Mouse (Mus musculus) intestine, embryonic 16.5 days (tissue): ENCODE data around the gene Ankrd2. TPM values are rescaled to one million over a fixed set of nuclear protein-coding genes. Genes with fewer than 3 reads are reported as not detected.
A peak's percentile ranks its signal among the peaks of the same experiment; 100 is the strongest.

Experiments used
- ATAC-seq: fragments of 200-750 bp; cut with Nextera tagmentation; 2 replicates; pipeline ENCODE4 v1.8.0; 2017; ENCODE audit warnings: moderate TSS enrichment, moderate library complexity
- H3K27ac ChIP-seq: fragments of 300-500 bp; sonication (generic); 2 replicates; pipeline ENCODE4 v1.5.1; 2014; ENCODE audit warnings: mild to moderate bottlenecking, low read length
- H3K27me3 ChIP-seq: fragments of 300-500 bp; sonication (generic); replicated peaks from 2 replicates; pipeline ENCODE4 v1.6.1; 2014; ENCODE audit warnings: low read length, control low read depth, mixed read lengths; ENCODE audit not compliant: control insufficient read depth, insufficient read depth
- H3K36me3 ChIP-seq: fragments of 300-500 bp; sonication (generic); 2 replicates; pipeline ENCODE4 v1.6.1; 2014; ENCODE audit warnings: low read length, control low read depth; ENCODE audit not compliant: control insufficient read depth, insufficient read depth
- H3K4me1 ChIP-seq: fragments of 300-500 bp; sonication (generic); 2 replicates; pipeline ENCODE4 v1.6.1; 2014; ENCODE audit warnings: low read length, control low read depth, mixed read lengths; ENCODE audit not compliant: control insufficient read depth, insufficient read depth
- H3K4me2 ChIP-seq: fragments of 300-500 bp; sonication (generic); 2 replicates; pipeline ENCODE4 v1.6.1; 2014; ENCODE audit warnings: low read depth, low read length, control low read depth
- H3K4me3 ChIP-seq: fragments of 300-500 bp; sonication (generic); 2 replicates; pipeline ENCODE4 v1.5.1; 2014; ENCODE audit warnings: mild to moderate bottlenecking, low read length
- H3K9ac ChIP-seq: fragments of 300-500 bp; sonication (generic); 2 replicates; pipeline ENCODE4 v1.6.1; 2014; ENCODE audit warnings: low read depth, low read length
- H3K9me3 ChIP-seq: fragments of 300-500 bp; sonication (generic); 2 replicates; pipeline ENCODE4 v1.6.1; 2016; ENCODE audit warnings: low read length, control low read depth; ENCODE audit not compliant: control insufficient read depth
- WGBS: fragments of 180-500 bp; shearing (Covaris S2); extraction: QIAGEN DNeasy Blood & Tissue Kit; methylation state at CpG from one replicate; pipeline ENCODE4 v1.1.7; 2014; 5-methylcytosine and 5-hydroxymethylcytosine counted together
- polyA plus RNA-seq: library from polyadenylated mRNA; unstranded; fragments of >200 nt; fragmentation: Nextera tagmentation; extraction: Ambion mirVana; gene quantifications from 2 replicates; pipeline ENCODE4 v1.2.1, GENCODE M21; 2015

Ankrd2 gene
- polyA plus RNA-seq, 1 experiment from 2014 or later: 0.16 TPM

DNA sequence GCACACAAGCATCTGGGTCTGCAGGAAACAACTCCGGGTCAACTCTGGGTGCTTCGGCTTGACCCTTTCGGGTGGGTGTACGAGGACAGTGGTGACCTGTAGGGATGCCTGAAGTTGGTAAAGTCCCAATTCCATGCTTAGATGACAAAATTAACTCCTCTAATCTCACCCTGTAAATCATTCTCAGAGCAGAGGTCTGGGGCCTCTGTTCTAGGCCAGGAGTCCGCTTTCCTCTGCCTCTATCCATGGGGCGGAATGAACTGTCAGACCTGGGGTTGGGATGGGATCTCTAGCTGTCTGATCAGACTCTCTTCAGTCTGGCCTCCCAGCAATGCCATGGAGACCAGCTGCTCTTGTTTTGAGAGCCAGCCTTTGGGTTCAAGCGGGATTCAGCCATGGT is 25.6 kb downstream of the Ankrd2 start:
- no peaks in the 10 kb centered on the region for H3K27me3 ChIP-seq
- H3K36me3 ChIP-seq: no peaks in the 10 kb centered on the region
- H3K4me2 ChIP-seq: no peak overlapping the region
- peak; percentile 69 for ATAC-seq
- no peak overlapping the region for H3K4me3 ChIP-seq
- no peak overlapping the region for H3K9ac ChIP-seq
- 79% methylated on average over 7 of the region's 7 CpGs for WGBS
- H3K4me1 ChIP-seq: 0 out of 2 replicates have a peak, but pooled peaks cover 2% of the 10 kb centered on the region
- H3K27ac ChIP-seq: no peak overlapping the region
- H3K9me3 ChIP-seq: no peaks in the 10 kb centered on the region

DNA sequence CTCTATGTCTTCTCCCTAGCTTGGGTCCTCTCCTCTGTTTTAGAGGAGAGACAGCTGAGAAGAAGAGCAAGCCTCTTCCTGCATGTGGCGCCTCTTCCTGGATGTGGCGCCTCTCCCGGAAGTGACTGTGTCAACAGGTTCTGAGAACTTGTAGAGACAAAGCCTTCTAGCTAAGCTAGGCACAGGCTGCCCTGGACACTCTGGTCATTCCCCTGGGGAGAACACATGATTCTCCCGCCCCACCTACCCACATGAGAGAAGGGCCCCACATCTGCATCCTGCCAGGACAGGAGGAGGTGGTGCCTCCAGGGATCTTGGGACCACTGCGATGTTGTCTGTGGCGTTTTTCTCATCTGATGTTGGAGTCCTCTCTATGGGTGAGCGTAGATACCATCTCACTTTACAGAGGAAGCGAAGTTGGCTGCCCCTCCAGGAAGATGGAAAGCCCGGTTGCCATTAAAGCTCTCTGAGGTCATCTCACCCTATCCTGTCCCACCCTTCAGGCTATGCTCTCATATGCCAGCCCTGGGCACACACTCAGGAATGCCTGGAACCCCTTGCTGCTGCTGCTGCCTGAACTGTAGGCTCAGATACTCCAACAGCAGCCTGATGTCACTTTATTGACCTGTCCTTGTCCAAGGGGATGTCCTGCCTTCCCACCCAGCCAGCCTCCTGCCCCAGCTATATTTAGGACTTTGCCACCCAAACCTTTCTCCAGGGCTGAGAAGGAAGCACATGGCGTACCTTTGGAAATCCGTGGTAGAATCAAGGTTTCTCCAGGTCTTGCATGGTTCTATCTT is 32.8 kb downstream of the Ankrd2 start:
- no peaks in the 10 kb centered on the region for H3K9me3 ChIP-seq
- H3K4me3 ChIP-seq: no peak overlapping the region
- H3K27me3 ChIP-seq: no peaks in the 10 kb centered on the region
- peaks cover 6% of the 10 kb centered on the region; the same call in 1 of the 2 replicates for H3K4me1 ChIP-seq
- no peaks in the 10 kb centered on the region for H3K36me3 ChIP-seq
- H3K4me2 ChIP-seq: no peak overlapping the region
- no peak overlapping the region for H3K9ac ChIP-seq
- ATAC-seq: no peak
- 79% methylated on average over 11 of the region's 11 CpGs for WGBS
- no peak overlapping the region for H3K27ac ChIP-seq

DNA sequence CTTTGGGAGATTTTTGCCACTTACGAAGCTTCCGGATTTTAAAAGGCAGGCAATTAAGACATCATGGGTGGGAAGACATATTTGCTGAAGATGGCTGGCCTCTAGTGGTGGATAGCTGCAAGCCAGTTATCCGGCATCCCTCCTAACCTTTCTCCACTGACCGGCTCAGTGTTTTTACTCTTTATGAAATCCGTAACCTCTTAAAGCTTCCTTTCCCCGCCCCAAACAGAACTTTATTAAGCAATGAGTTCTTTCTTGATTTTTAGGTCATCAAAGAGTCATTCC is 33.4 kb downstream of the Ankrd2 start:
- H3K4me1 ChIP-seq: peaks cover 6% of the 10 kb centered on the region; the same call in 1 of the 2 replicates
- H3K36me3 ChIP-seq: no peaks in the 10 kb centered on the region
- no peaks in the 10 kb centered on the region for H3K9me3 ChIP-seq
- no peak for ATAC-seq
- no peak overlapping the region for H3K4me2 ChIP-seq
- 54% methylated on average over 6 of the region's 6 CpGs for WGBS
- no peak overlapping the region for H3K4me3 ChIP-seq
- H3K9ac ChIP-seq: no peak overlapping the region
- H3K27ac ChIP-seq: no peak overlapping the region
- no peaks in the 10 kb centered on the region for H3K27me3 ChIP-seq

DNA sequence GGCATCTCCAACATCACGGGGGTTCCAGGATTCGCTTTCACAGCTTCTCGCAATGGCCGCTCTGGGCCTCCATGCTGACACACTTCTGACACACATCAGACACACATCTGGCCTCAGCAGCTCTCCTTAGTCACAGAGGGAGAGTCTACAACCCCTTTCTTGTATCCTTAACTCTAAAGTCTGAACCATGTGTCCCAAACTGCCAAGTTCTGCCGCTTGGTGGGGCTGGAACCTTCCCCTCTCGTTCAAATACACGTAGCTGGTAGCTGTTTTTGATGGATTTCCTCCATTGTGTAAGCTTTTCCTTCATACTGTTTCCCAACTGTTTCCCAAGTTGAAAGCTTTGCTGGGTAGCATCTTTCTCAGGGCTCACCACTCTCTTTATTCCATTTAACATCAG is 35.4 kb downstream of the Ankrd2 start:
- Histone ChIP-seq H3K9me3 (no peaks in the 10 kb centered on the region), H3K27ac (no peak overlapping the region), H3K9ac (no peak overlapping the region), H3K4me2 (no peak overlapping the region), H3K4me3 (no peak overlapping the region), H3K36me3 (no peaks in the 10 kb centered on the region), H3K4me1 (peaks cover 6% of the 10 kb centered on the region; the same call in 1 of the 2 replicates), H3K27me3 (no peaks in the 10 kb centered on the region)
- 78% methylated on average over 7 of the region's 7 CpGs for WGBS
- no peak for ATAC-seq

DNA sequence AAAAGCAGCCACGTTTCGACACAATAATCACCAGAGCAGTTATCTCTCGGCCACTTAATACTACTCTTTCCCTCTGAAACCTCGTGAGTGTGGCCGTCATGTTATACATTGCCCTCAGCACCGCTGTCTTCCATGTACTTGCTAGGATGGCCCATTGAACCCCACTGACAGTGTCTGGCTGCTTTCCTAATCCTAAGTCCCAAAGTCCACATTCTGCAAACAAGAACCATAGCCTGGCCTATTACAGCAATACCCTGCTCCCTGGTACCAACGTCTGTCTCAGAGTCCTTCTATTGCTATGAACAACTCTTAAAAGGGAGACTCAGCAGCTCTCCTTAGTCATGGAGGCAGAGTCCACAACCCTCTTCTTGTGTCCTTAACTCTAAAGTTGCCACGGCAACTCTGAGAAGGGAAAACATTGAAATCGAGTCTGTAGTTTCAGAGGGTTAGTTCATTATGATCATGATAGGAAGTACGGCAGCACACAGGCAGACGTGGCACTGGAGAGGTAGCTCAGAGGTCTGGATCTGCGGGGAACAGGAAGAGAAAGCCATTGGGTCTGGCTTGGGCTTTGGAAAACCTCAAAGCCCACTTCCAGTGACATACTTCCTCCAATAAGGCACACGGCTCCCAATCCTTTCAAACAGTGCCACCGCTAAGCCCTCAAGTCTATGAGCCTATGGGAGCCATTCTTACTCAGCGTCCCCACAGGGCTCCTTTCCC is 36.2 kb downstream of the Ankrd2 start:
- Histone ChIP-seq H3K27me3 (no peaks in the 10 kb centered on the region), H3K9ac (no peak overlapping the region), H3K27ac (peak overlapping the region; percentile 65), H3K4me2 (no peak overlapping the region), H3K36me3 (no peaks in the 10 kb centered on the region), H3K4me3 (no peak overlapping the region), H3K4me1 (peaks cover 6% of the 10 kb centered on the region; the same call in 1 of the 2 replicates), H3K9me3 (no peaks in the 10 kb centered on the region)
- 69% methylated on average over 15 of the region's 15 CpGs for WGBS
- peak; percentile 91 for ATAC-seq

DNA sequence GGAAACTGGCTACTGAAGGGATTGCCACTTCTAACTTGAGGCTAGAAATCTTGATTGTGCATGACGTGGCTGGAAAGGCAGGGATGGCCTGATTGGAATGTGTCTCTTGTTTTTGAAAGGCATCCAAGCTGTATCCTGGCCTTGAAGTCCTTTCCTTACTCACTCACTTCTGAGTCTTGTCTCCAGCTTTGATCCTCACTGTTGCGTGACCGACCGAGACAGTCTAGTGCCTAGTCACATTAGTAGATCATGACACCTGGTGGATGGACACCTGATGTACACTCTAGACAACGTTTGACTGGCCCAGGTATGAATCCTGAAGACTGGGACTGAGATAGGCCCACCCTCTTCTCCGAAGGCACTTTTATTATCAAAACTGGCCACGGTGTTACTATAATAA is 37.0 kb downstream of the Ankrd2 start:
- WGBS: 77% methylated on average over 7 of the region's 7 CpGs
- peaks cover 6% of the 10 kb centered on the region; the same call in 1 of the 2 replicates for H3K4me1 ChIP-seq
- no peaks in the 10 kb centered on the region for H3K36me3 ChIP-seq
- no peak for ATAC-seq
- H3K9me3 ChIP-seq: no peaks in the 10 kb centered on the region
- no peak overlapping the region for H3K4me2 ChIP-seq
- no peak overlapping the region for H3K9ac ChIP-seq
- peak overlapping the region; percentile 65; the same call in 1 of the 2 replicates for H3K27ac ChIP-seq
- H3K27me3 ChIP-seq: no peaks in the 10 kb centered on the region
- H3K4me3 ChIP-seq: no peak overlapping the region

DNA sequence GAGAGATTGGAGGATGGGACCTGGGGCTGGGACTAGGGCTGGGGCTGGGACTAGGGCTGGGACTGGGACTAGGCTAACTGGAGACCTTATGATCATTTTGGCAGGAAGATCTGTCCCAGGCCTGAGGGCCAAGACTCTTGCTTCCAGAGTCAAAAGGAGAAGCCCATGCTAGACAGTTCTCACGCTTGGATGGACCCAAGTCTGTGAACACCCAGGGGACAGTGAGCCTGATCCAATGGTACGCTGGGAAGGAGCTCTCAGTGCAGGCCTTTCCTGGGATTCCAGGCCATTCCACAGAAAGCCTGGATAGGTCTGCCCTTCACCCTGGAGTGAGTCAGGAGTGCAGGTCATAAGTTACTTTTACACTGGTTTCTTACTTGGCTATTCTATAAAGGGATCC is 39.3 kb downstream of the Ankrd2 start:
- H3K4me1 ChIP-seq: peaks cover 6% of the 10 kb centered on the region; the same call in 1 of the 2 replicates
- H3K9me3 ChIP-seq: no peaks in the 10 kb centered on the region
- no peak overlapping the region for H3K4me3 ChIP-seq
- WGBS: 83% methylated on average over 2 of the region's 2 CpGs
- H3K4me2 ChIP-seq: no peak overlapping the region
- no peaks in the 10 kb centered on the region for H3K27me3 ChIP-seq
- H3K36me3 ChIP-seq: no peaks in the 10 kb centered on the region
- ATAC-seq: no peak
- H3K9ac ChIP-seq: no peak overlapping the region
- H3K27ac ChIP-seq: no peak overlapping the region

DNA sequence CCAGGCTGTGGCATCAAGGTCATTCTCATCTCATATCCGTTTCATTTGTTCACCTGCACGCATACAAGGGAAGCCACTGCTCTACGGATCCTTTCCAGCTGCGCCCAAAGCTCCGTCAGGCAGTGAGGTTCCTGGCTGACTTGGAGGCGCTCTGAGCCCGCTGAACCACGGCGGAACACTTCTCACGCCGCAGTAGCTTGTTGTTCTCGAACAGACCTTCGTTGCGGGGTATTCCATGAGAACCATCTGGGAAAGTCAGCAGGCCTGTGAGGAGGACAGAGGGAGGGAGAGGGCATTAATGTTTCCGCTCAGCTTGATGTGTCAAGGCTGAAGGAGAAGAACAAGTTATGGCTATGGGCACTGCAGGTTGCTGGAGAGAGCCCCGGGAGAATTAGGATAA is 40.2 kb downstream of the Ankrd2 start:
- 91% methylated on average over 16 of the region's 16 CpGs for WGBS
- Histone ChIP-seq H3K27me3 (no peaks in the 10 kb centered on the region), H3K27ac (no peak overlapping the region), H3K9ac (no peak overlapping the region), H3K4me1 (peaks cover 6% of the 10 kb centered on the region; the same call in 1 of the 2 replicates), H3K9me3 (no peaks in the 10 kb centered on the region), H3K4me2 (no peak overlapping the region), H3K4me3 (no peak overlapping the region), H3K36me3 (no peaks in the 10 kb centered on the region)
- ATAC-seq: no peak

DNA sequence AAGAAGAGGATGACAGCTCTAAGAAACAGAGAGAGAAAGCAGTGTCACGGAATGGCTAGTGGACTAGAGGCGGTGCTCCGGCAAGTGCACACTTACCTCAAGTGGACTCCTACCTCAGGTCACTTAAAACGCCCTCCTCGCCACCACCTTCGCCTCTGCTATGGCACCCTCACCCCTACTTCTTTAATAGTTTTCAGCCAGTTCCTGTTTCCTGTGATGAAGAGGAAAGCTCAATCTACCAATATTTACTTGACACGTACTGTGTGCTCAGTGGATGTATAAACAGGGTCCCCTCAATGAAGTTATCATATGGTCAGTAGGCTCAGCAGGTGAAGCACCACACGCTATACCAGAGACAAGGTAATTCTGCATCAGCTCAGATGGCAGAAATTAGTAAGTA is 42.8 kb downstream of the Ankrd2 start:
- H3K36me3 ChIP-seq: no peaks in the 10 kb centered on the region
- H3K4me1 ChIP-seq: no peaks in the 10 kb centered on the region
- WGBS: 94% methylated on average over 8 of the region's 8 CpGs
- H3K27ac ChIP-seq: no peak overlapping the region
- ATAC-seq: no peak
- H3K4me3 ChIP-seq: no peak overlapping the region
- H3K4me2 ChIP-seq: no peak overlapping the region
- H3K9ac ChIP-seq: no peak overlapping the region
- H3K9me3 ChIP-seq: no peaks in the 10 kb centered on the region
- no peaks in the 10 kb centered on the region for H3K27me3 ChIP-seq
